Mouse (Mus musculus): ENCODE measurements around the gene Ctrl. TPM values are rescaled to one million over a fixed set of nuclear protein-coding genes. Genes with fewer than 3 reads are reported as not detected.

Ctrl gene
- polyA plus RNA-seq, 2 experiments: 0.27 to 1.0 TPM

DNA sequence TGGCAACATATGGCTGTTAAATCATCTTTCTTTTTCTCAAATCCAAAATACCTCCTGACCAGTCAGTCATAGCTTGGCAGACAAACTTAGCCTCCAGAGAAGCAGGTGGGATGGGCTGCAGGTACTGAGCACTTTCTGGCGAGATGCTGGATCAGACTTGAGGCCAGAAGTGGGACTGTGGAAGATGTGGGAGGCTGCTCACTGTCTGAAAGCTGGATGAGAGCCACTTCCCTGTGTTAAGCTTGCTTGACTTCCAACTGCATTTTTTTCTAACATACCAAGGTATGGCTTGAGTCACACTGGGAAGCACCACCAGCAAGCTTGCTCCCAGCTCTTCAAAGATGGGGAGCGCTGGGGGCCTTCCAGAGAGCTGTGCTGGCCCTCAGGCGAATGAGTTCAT lies 8.5 kb downstream of the Ctrl start:
- Histone ChIP-seq H3K27ac (no peak overlapping the region), H3K9ac (replicated peaks) (no peak overlapping the region), H3K4me1 (replicated peaks; ENCODE audit: control insufficient read depth in 2 of 2, insufficient read depth in 2 of 2, low read length in 1 of 2) (no peaks in the 10 kb centered on the region), H3K9me3 (ENCODE audit: control insufficient read depth, low read length) (no peaks in the 10 kb centered on the region), H3K36me3 (replicated peaks; ENCODE audit: control insufficient read depth, insufficient read depth, low read depth) (no peaks in the 10 kb centered on the region), H3K4me2 (ENCODE audit: low read depth) (no peak overlapping the region), H3K4me3 (ENCODE audit: insufficient read depth in 1 of 2, low read depth in 2 of 2, low read length in 2 of 2) (no peak overlapping the region), H3K27me3 (ENCODE audit: control insufficient read depth, insufficient read depth, low read length) (no peaks in the 10 kb centered on the region)
- TF ChIP-seq EP300 (IDR thresholded peaks at IDR 0.05; ENCODE audit: low read depth): no peak
- no peak for TF ChIP-seq CTCF (IDR thresholded peaks at IDR 0.05; ENCODE audit: low read depth)
- ATAC-seq (ENCODE audit: insufficient read depth) (no peak), DNase-seq (ENCODE audit: low read depth in 3 of 3, low spot score in 3 of 3) (no peak)
- WGBS (ENCODE audit: insufficient replicate concordance): 77% methylated on average over 3 of the region's 3 CpGs

DNA sequence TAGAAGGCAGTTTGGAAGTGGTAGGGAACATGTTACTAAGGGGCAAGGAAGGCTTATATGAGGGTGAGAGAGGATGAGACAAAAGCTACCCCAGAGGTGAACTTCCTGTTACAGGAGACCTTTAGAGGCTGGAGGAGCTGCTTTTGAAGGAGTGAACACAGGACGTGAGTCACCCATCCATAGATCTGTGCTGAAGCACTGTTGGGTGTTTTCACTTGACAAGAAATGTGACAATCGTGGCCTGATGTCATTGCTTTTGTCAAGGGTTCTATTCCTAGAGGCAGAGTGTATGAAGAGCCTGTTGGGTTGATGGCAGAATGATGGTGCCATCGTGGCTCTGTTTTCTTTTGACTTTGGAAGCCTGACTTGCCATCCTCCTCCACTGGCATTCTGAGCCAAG lies 14.3 kb downstream of the Ctrl start:
- TF ChIP-seq EP300 (IDR thresholded peaks at IDR 0.05; ENCODE audit: low read depth): no peak
- no peak for TF ChIP-seq CTCF (IDR thresholded peaks at IDR 0.05; ENCODE audit: low read depth)
- H3K4me3 ChIP-seq (ENCODE audit: insufficient read depth in 1 of 2, low read depth in 2 of 2, low read length in 2 of 2): no peak overlapping the region
- ATAC-seq (ENCODE audit: insufficient read depth): no peak
- H3K27me3 ChIP-seq (ENCODE audit: control insufficient read depth, insufficient read depth, low read length): no peaks in the 10 kb centered on the region
- no peak overlapping the region for H3K27ac ChIP-seq
- no peak for DNase-seq (ENCODE audit: low read depth in 3 of 3, low spot score in 3 of 3)
- no peak overlapping the region for H3K9ac ChIP-seq (replicated peaks)
- 57% methylated on average over 3 of the region's 3 CpGs for WGBS (ENCODE audit: insufficient replicate concordance)
- no peaks in the 10 kb centered on the region for H3K4me1 ChIP-seq (replicated peaks; ENCODE audit: control insufficient read depth in 2 of 2, insufficient read depth in 2 of 2, low read length in 1 of 2)
- H3K36me3 ChIP-seq (replicated peaks; ENCODE audit: control insufficient read depth, insufficient read depth, low read depth): 0 out of 2 replicates have a peak, but pooled peaks cover 5% of the 10 kb centered on the region
- no peaks in the 10 kb centered on the region for H3K9me3 ChIP-seq (ENCODE audit: control insufficient read depth, low read length)
- H3K4me2 ChIP-seq (ENCODE audit: low read depth): no peak overlapping the region

- H3K27me3 ChIP-seq (ENCODE audit: control insufficient read depth, insufficient read depth, low read length): no peaks in the 10 kb centered on the region
- DNase-seq (ENCODE audit: low read depth in 3 of 3, low spot score in 3 of 3) (peak; percentile 41 to 53 (median 42)), ATAC-seq (ENCODE audit: insufficient read depth) (peak; percentile 58)
- H3K9me3 ChIP-seq (ENCODE audit: control insufficient read depth, low read length): no peaks in the 10 kb centered on the region
- H3K27ac ChIP-seq: peak overlapping the region; percentile 94
- peaks cover 8 to 12% of the 10 kb centered on the region in 2 experiments for H3K4me1 ChIP-seq (replicated peaks; ENCODE audit: control insufficient read depth in 2 of 2, insufficient read depth in 2 of 2, low read length in 1 of 2)
- WGBS (ENCODE audit: insufficient replicate concordance): 10% methylated on average over 16 of the region's 16 CpGs
- H3K4me3 ChIP-seq (ENCODE audit: insufficient read depth in 1 of 2, low read depth in 2 of 2, low read length in 2 of 2): peak overlapping the region; percentile 80 to 99
- peak overlapping the region; percentile 100 for H3K9ac ChIP-seq (replicated peaks)
- no peaks in the 10 kb centered on the region for H3K36me3 ChIP-seq (replicated peaks; ENCODE audit: control insufficient read depth, insufficient read depth, low read depth)
- TF ChIP-seq EP300 (IDR thresholded peaks at IDR 0.05; ENCODE audit: low read depth) (peak; percentile 41), CTCF (IDR thresholded peaks at IDR 0.05; ENCODE audit: low read depth) (no peak)
- H3K4me2 ChIP-seq (ENCODE audit: low read depth): peak overlapping the region; percentile 85
Measured at GRCm38 (mm10) chr8:105900941-105901616, 32.6 kb downstream of the Ctrl start.

DNA sequence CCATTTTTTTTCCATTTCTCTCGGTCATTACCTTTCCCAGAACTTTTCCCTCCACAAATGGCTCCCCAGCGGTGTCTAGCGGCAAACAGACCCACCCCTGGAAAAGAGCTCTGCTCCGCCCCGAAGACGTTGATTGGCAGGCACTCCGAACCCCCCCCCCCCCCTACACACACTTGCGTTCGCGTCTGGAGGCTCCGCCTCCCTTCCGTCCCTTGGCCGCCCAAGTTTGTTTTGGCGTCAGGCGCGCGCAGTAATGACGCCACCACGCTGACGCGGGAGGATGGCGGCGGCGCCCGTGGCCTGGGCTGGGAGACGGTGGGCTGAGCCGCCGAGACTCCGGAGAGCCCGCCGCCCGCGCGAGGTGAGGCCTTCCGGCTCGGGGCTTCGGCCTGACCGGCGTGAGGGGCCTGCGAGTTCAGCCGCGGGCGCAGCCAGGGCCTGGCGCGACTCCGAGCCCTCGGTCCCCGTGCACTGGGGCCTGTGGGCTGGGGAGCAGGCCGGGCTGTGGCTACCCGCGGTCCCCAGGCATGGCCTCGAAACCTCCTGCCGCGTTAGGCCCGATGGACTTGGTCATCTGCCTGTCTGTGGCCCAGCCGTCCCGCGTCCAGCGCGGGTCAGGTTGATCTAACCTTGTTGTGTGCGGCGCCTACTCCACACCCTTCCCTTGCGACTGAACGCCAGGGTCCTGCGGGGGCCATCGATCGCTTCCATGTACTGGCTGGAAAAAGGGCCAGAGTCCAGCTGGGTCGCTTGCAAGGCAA lies 33.3 kb downstream of the Ctrl start, which contains the start of gene Pskh1:
Pskh1 (plus strand) TSS at position 262 of the 761 bp plus-strand sequence.
- Histone ChIP-seq H3K27ac (peak within 1 kb of the TSS; percentile 94), H3K4me2 (ENCODE audit: low read depth) (peak within 1 kb of the TSS; percentile 85), H3K9ac (replicated peaks) (peak within 1 kb of the TSS; percentile 100), H3K9me3 (ENCODE audit: control insufficient read depth, low read length) (no peaks in the 10 kb centered on the region), H3K4me3 (ENCODE audit: insufficient read depth in 1 of 2, low read depth in 2 of 2, low read length in 2 of 2) (peak within 1 kb of the TSS; percentile 80 to 99), H3K36me3 (replicated peaks; ENCODE audit: control insufficient read depth, insufficient read depth, low read depth) (no peaks in the 10 kb centered on the region), H3K4me1 (replicated peaks; ENCODE audit: control insufficient read depth in 2 of 2, insufficient read depth in 2 of 2, low read length in 1 of 2) (peaks cover 8 to 12% of the 10 kb centered on the region in 2 experiments), H3K27me3 (ENCODE audit: control insufficient read depth, insufficient read depth, low read length) (no peaks in the 10 kb centered on the region)
- ATAC-seq (ENCODE audit: insufficient read depth) (peak; percentile 94), DNase-seq (ENCODE audit: low read depth in 3 of 3, low spot score in 3 of 3) (peak; percentile 86 to 89 (median 87))
- no peak for TF ChIP-seq EP300 (IDR thresholded peaks at IDR 0.05; ENCODE audit: low read depth)
- 0 out of 2 replicates have a peak, but pooled peaks have one; percentile 17 for TF ChIP-seq CTCF (IDR thresholded peaks at IDR 0.05; ENCODE audit: low read depth)
- under 1% methylated on average over 68 of the region's 68 CpGs for WGBS (ENCODE audit: insufficient replicate concordance)

All from liver, embryonic 14.5 days (tissue).